Mouse (Mus musculus) MEL (cell line): ENCODE measurements around the gene Sec22b.

Source experiments
- CHD2 ChIP-seq: IDR thresholded peaks from 2 replicates; pipeline ENCODE4 v1.6.1; 2011; ENCODE audit warnings: low read length, improper control_type of control experiment
- CTCF ChIP-seq, 3 experiments: IDR thresholded peaks in 2 of 3; conservative IDR thresholded peaks in 1 of 3; 2 replicates each; pipeline ENCODE4 v1.5.1; 2011 to 2012; ENCODE audit warnings: low read length in 3 of 3, low read depth in 2 of 3, mild to moderate bottlenecking in 2 of 3, improper control_type of control experiment in 1 of 3, inconsistent platforms in 1 of 3, mixed read lengths in 1 of 3, moderate library complexity in 1 of 3; ENCODE audit not compliant: control insufficient read depth in 1 of 3, insufficient read depth in 1 of 3, poor library complexity in 1 of 3, severe bottlenecking in 1 of 3
- EP300 ChIP-seq, 2 experiments: IDR thresholded peaks; 2 replicates each; pipeline ENCODE4 v1.6.1; 2011; ENCODE audit warnings: improper control_type of control experiment in 2 of 2, low read length in 2 of 2, low read depth in 1 of 2, mild to moderate bottlenecking in 1 of 2
- ETS1 ChIP-seq: IDR thresholded peaks from 2 replicates; pipeline ENCODE4 v1.6.1; 2012; ENCODE audit warnings: low read depth, mild to moderate bottlenecking, inconsistent platforms, low read length, improper control_type of control experiment, moderate library complexity
- GATA1 ChIP-seq: IDR thresholded peaks from 2 replicates; pipeline ENCODE4 v1.6.1; 2011; ENCODE audit warnings: low read depth, low read length, improper control_type of control experiment
- HCFC1 ChIP-seq: IDR thresholded peaks from 2 replicates; pipeline ENCODE4 v1.6.1; 2012; ENCODE audit warnings: low read depth, mild to moderate bottlenecking, inconsistent platforms, low read length, improper control_type of control experiment, moderate library complexity
- JUND ChIP-seq: IDR thresholded peaks from 2 replicates; pipeline ENCODE4 v1.6.1; 2011; ENCODE audit warnings: low read depth, mild to moderate bottlenecking, improper control_type of control experiment, low read length
- MEF2A ChIP-seq: IDR thresholded peaks from 2 replicates; pipeline ENCODE4 v1.6.1; 2014; ENCODE audit warnings: low read depth, mild to moderate bottlenecking, inconsistent platforms, low read length, improper control_type of control experiment; ENCODE audit not compliant: poor library complexity, insufficient replicate concordance, severe bottlenecking; ENCODE audit errors: extremely low read depth
- POLR2A ChIP-seq, 2 experiments: IDR thresholded peaks; 2 replicates each; pipeline ENCODE4 v1.6.1; 2011 to 2012; ENCODE audit warnings: low read length in 2 of 2, mild to moderate bottlenecking in 2 of 2, control low read depth in 1 of 2, improper control_type of control experiment in 1 of 2, low read depth in 1 of 2, moderate library complexity in 1 of 2; ENCODE audit not compliant: control insufficient read depth in 1 of 2, insufficient read depth in 1 of 2, poor library complexity in 1 of 2
- TBP ChIP-seq: IDR thresholded peaks from 2 replicates; pipeline ENCODE4 v1.8.0; 2011; ENCODE audit warnings: low read depth, low read length, improper control_type of control experiment
- TCF12 ChIP-seq: IDR thresholded peaks from 2 replicates; pipeline ENCODE4 v1.6.1; 2014; ENCODE audit warnings: low read depth, mild to moderate bottlenecking, inconsistent platforms, low read length, improper control_type of control experiment, moderate library complexity
- USF2 ChIP-seq, 2 experiments: IDR thresholded peaks; 2 replicates each; pipeline ENCODE4 v1.6.1; 2011 to 2012; ENCODE audit warnings: improper control_type of control experiment in 2 of 2, low read length in 2 of 2, borderline replicate concordance in 1 of 2, inconsistent platforms in 1 of 2, low read depth in 1 of 2, mild to moderate bottlenecking in 1 of 2; ENCODE audit not compliant: insufficient read depth in 1 of 2

DNA sequence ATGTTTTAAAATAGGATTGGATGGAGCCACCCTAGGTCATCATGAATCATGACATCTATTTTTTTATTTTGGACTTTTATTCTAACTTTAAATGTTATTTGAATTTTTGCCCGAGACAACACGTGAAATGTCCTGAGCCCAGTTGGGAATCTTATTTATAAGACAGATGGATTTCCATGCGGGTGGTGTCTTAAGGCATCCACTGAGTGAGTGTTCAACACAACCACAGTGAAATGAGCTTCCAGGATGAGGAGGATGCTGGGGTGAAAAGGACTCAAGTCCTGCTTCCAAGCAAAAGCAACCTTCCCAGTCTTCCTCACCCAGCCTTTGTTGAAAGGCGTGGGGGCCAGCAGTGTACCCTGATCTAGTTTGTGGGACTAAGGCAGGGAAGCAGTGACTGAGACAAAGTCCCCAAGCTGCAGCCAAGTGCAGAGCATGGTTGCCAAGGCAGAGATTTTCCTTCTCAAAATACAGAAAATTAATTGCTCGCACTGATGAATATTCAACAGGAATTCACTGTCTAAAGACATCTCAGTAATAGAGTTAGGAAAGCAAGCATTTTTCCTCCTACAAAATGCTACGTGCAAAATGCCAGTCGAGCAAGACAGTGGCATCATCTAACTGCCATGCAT is 40.1 kb upstream of the Sec22b start:
- TF ChIP-seq EP300 (IDR thresholded peaks at IDR 0.05; ENCODE audit: low read depth in 1 of 2, low read length in 2 of 2) (no peak), TCF12 (no peak), POLR2A (IDR thresholded peaks at IDR 0.05; ENCODE audit: control insufficient read depth in 1 of 2, insufficient read depth in 1 of 2, low read depth in 1 of 2, low read length in 2 of 2, poor library complexity in 1 of 2) (no peak), GATA1 (no peak), CTCF (IDR thresholded peaks at IDR 0.05 in 2 of 3, conservative IDR thresholded peaks at IDR 0.05 in 1 of 3; ENCODE audit: control insufficient read depth in 1 of 3, insufficient read depth in 1 of 3, low read depth in 2 of 3, low read length in 3 of 3, poor library complexity in 1 of 3, severe bottlenecking in 1 of 3) (no peak; a peak in 1 of 6 replicates), HCFC1 (no peak), JUND (no peak), TBP (no peak), USF2 (IDR thresholded peaks at IDR 0.05; ENCODE audit: borderline replicate concordance in 1 of 2, insufficient read depth in 1 of 2, low read depth in 1 of 2, low read length in 2 of 2) (no peak), MEF2A (no peak), ETS1 (no peak), CHD2 (no peak)
